Mouse (Mus musculus) thymus, adult 2 months (tissue): Measurements from ENCODE around the gene B4galt5. TPM values are rescaled to one million over a fixed set of nuclear protein-coding genes. Genes with fewer than 3 reads are reported as not detected.

Experiments used
- DNase-seq: peaks from one replicate; pipeline ENCODE4 v3.0.0; 2021
- H3K27ac ChIP-seq: fragments of 200-500 bp; 2 replicates; pipeline ENCODE4 v1.5.1; 2012; ENCODE audit warnings: low read length, control low read depth; ENCODE audit not compliant: control insufficient read depth, insufficient read depth
- H3K27me3 ChIP-seq: fragments of 200-500 bp; 2 replicates; pipeline ENCODE4 v1.6.1; 2012; ENCODE audit warnings: mild to moderate bottlenecking, low read length, moderate library complexity, mixed read lengths; ENCODE audit not compliant: control insufficient read depth, insufficient read depth
- H3K36me3 ChIP-seq: fragments of 200-500 bp; 2 replicates; pipeline ENCODE4 v1.6.1; 2012; ENCODE audit warnings: mild to moderate bottlenecking, low read length, moderate library complexity; ENCODE audit not compliant: control insufficient read depth, insufficient read depth
- H3K4me1 ChIP-seq: fragments of 200-500 bp; replicated peaks from 2 replicates; pipeline ENCODE4 v1.6.1; 2012; ENCODE audit warnings: low read length; ENCODE audit not compliant: control insufficient read depth, insufficient read depth
- H3K4me3 ChIP-seq: fragments of 200-500 bp; 2 replicates; pipeline ENCODE4 v1.5.1; 2012; ENCODE audit warnings: mild to moderate bottlenecking, low read length, control low read depth, moderate library complexity; ENCODE audit not compliant: control insufficient read depth, insufficient read depth
- CTCF ChIP-seq: fragments of 200-500 bp; IDR thresholded peaks from 2 replicates; pipeline ENCODE4 v1.5.1; 2012; ENCODE audit warnings: mild to moderate bottlenecking, control low read depth, low read length, moderate library complexity, borderline replicate concordance; ENCODE audit not compliant: control insufficient read depth, poor library complexity, insufficient read depth; ENCODE audit errors: extremely low read depth
- POLR2A ChIP-seq: fragments of 200-500 bp; IDR thresholded peaks from 2 replicates; pipeline ENCODE4 v1.6.1; 2012; ENCODE audit warnings: mild to moderate bottlenecking, low read length, control low read depth, moderate library complexity; ENCODE audit not compliant: control insufficient read depth, poor library complexity, insufficient read depth; ENCODE audit errors: extremely low read depth
- WGBS: fragments of 180-500 bp; shearing (Covaris S2); methylation state at CpG from one replicate; pipeline ENCODE4 v1.1.7; 2018; 5-methylcytosine and 5-hydroxymethylcytosine counted together
- polyA plus RNA-seq: library from polyadenylated mRNA; depleted of rRNA; stranded (reverse); fragments of >200 nt; gene quantifications from 2 replicates; pipeline ENCODE4 v1.2.3, GENCODE M21; 2012

Gene B4galt5
- polyA plus RNA-seq, 1 experiment = 10.9 TPM

DNA sequence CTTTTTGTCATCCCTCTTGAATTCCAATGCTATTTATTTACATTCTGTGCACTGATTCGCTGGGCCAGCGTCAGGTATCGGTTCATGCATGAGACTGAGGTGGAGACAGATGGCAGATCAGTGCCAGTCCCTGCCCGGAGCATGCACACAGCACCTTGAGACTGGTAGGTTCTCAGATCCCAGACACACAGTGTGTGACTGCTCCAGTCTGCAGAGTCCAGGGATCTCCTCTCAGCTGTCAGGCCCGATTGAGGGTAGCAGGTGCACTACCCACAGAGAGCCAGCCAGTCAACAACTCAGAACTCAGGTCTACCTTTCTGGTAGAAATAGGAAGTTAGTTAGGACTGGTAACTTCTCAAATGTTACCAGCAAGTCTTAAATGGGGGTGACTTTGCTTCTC lies 18.4 kb downstream of the B4galt5 start:
- Histone ChIP-seq H3K27me3 (no peaks in the 10 kb centered on the region), H3K36me3 (no peaks in the 10 kb centered on the region), H3K4me3 (no peak overlapping the region), H3K27ac (no peak overlapping the region), H3K4me1 (peaks cover 12% of the 10 kb centered on the region)
- no peak for DNase-seq
- TF ChIP-seq CTCF = no peak
- no peak for TF ChIP-seq POLR2A
- WGBS = 82% methylated on average over 5 of the region's 5 CpGs

DNA sequence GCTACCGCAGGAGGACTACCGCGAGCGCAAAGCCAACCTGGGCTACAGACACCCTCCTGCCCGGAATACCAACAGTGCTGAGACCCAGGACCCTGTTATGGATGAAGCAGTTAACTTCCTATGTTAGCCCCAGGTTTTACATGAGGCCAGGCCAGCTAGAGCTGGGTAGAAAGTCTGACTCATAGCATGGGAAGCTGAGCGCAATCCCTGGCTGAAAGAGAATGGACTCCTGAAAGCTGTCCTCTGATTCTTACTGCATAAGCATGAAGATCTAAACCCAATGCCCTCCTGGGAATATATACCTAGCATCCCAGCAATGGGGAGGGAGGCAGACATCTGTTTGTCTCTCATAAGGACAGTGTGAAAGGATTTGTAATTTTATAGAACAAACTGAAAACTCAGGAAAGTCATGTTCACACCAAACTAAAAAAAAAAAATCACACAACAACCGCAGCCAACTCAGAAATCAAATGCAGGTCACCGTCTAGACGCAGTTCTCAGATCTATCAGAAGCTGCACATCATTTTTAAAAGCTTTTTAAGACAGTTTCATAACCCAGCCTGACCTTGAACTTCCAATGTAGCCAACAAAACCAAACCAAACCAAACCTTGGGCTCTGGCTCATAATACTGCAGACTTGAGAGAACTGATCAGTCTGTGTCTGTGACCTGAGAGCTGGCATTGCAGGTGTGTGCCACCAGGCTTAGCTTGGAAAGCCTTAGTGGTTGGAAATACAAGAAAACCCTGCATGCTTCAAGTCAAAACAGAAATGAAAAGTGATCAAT lies 19.3 kb downstream of the B4galt5 start:
- Histone ChIP-seq H3K4me1 (peaks cover 4% of the 10 kb centered on the region), H3K27me3 (no peaks in the 10 kb centered on the region), H3K4me3 (no peak overlapping the region), H3K27ac (no peak overlapping the region), H3K36me3 (no peaks in the 10 kb centered on the region)
- no peak for TF ChIP-seq CTCF
- TF ChIP-seq POLR2A = no peak
- WGBS = 97% methylated on average over 9 of the region's 9 CpGs
- DNase-seq = no peak

DNA sequence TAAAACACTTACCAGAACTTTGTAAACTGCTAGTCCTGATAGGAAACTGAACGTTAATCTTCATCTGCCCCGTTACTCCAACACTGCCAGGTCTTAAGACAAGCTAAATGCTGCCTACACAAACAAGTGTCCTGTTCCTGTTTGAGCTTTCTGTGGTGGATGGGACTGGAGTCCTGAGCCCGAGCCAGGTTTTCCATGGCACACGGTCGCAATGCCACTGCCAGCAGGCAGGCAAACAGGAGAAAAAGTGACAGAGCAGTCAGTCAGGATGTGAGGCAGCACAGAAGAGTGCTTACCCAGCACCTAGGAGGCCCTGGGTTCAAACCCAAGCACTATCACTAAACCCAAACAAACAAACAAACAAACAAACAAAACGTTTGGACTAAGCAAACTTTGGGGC lies 20.6 kb downstream of the B4galt5 start:
- DNase-seq = no peak
- TF ChIP-seq POLR2A = no peak
- TF ChIP-seq CTCF = no peak
- no peaks in the 10 kb centered on the region for H3K27me3 ChIP-seq
- 96% methylated on average over 6 of the region's 6 CpGs for WGBS
- H3K4me1 ChIP-seq = no peaks in the 10 kb centered on the region
- H3K4me3 ChIP-seq = no peak overlapping the region
- no peaks in the 10 kb centered on the region for H3K36me3 ChIP-seq
- H3K27ac ChIP-seq = no peak overlapping the region

DNA sequence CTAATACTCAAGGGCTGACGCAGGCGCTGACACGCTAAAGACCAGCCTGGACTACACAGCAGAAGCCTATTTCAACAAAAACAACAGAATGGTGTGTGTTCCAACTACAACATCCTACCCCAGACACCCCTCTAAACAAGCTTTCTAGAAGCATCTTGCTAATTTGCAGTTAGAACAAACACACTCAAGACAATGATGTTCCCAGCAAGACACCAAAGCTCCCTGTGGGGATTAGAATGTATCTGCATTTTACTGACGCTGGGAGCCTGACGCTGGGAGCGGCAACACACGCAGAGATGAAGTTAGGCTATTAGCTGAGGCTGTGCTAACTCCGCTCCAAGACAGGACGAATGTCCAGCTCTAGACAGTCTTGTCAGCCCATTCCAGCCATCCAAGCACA lies 22.4 kb downstream of the B4galt5 start:
- no peak for DNase-seq
- 97% methylated on average over 9 of the region's 9 CpGs for WGBS
- no peak overlapping the region for H3K4me3 ChIP-seq
- H3K4me1 ChIP-seq = no peaks in the 10 kb centered on the region
- H3K36me3 ChIP-seq = no peaks in the 10 kb centered on the region
- H3K27me3 ChIP-seq = no peaks in the 10 kb centered on the region
- TF ChIP-seq POLR2A (no peak), CTCF (no peak)
- no peak overlapping the region for H3K27ac ChIP-seq

DNA sequence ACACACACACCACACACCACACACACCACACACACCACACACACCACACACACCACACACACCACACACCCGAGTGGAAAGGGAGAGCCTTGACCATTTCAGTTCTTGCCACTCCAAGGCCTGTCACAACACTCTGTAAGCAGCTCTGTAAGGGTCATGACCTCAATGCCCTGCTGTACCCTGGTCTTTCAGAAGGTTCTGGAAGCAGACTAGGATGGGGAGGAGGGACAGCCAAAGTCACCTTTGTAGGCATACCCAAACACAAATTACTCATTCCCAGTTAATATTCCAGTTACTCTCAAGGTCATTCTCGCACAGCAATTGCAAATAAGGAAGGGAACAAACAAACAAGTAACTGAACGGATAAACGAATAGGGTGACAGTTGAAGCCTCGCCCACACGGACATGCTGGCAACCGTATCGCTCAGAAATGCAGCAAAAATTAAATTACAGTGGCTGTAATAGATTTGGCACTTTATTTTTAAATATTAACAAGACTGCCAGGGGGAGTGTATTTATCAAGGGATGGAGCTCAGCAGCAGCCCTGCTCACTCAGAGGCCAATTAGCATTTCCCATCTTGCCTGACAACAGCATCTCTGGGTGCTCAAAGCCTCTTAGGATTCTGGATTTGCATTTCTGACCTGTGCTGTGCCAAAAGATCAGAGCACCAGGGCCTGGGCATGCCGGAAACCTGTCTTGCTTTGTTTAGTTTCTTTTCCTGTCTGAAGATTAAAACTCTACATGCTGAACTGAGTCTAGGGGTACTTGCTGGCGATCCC lies 24.6 kb downstream of the B4galt5 start:
- DNase-seq = no peak
- Histone ChIP-seq H3K36me3 (no peaks in the 10 kb centered on the region), H3K4me1 (no peaks in the 10 kb centered on the region), H3K27ac (no peak overlapping the region), H3K4me3 (no peak overlapping the region), H3K27me3 (no peaks in the 10 kb centered on the region)
- TF ChIP-seq CTCF = no peak
- no peak for TF ChIP-seq POLR2A
- WGBS = 91% methylated on average over 10 of the region's 10 CpGs

DNA sequence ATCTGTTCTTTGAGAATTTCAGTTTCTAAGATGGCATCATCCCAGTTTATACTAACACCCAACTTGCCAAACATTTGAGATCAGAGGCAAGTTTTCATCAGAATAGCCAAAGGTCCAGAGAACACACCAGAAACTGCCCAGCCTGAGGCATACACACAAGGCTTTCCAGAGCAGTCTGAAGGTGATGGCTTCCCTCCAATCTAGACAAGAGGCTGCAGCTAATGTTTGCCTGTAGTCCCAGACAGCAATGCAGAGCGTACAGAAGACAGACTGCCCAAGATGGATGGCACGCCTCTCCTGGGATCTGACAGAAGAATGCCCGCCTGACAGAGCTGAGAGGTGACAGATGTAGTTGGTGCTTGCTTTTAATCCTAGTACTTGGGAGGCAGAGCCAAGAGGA lies 25.9 kb downstream of the B4galt5 start:
- 97% methylated on average over 3 of the region's 3 CpGs for WGBS
- Histone ChIP-seq H3K4me1 (peaks cover 10% of the 10 kb centered on the region), H3K4me3 (no peak overlapping the region), H3K36me3 (no peaks in the 10 kb centered on the region), H3K27me3 (no peaks in the 10 kb centered on the region), H3K27ac (no peak overlapping the region)
- TF ChIP-seq CTCF = no peak
- no peak for TF ChIP-seq POLR2A
- no peak for DNase-seq
